Mouse (Mus musculus) spleen, adult 2 months (tissue): ENCODE data around the gene Stn1. TPM values are rescaled to one million over a fixed set of nuclear protein-coding genes. Genes with fewer than 3 reads are reported as not detected.
"Not testable (repeated sequence)": the region's sequence is repeated elsewhere in the genome, so short reads cannot be mapped to it uniquely, and the experiment has no call there.

Experiments used
- DNase-seq, 2 experiments: peaks; one replicate each; pipeline versions ENCODE4 v3.0.0 to v3.0.0-alpha.2; 2012 to 2021; ENCODE audit warnings: low spot score in 2 of 2, low read depth in 1 of 2
- H3K27ac ChIP-seq: fragments of 200-500 bp; 2 replicates; pipeline ENCODE4 v1.5.1; 2012; ENCODE audit warnings: low read length, inconsistent platforms; ENCODE audit not compliant: insufficient read depth
- H3K27me3 ChIP-seq: fragments of 200-500 bp; 2 replicates; pipeline ENCODE4 v1.6.1; 2012; ENCODE audit warnings: mild to moderate bottlenecking, moderate library complexity, low read length, inconsistent platforms; ENCODE audit not compliant: control insufficient read depth, insufficient read depth
- H3K36me3 ChIP-seq: fragments of 200-500 bp; 2 replicates; pipeline ENCODE4 v1.6.1; 2012; ENCODE audit warnings: mild to moderate bottlenecking, low read length, inconsistent platforms; ENCODE audit not compliant: control insufficient read depth, insufficient read depth
- H3K4me1 ChIP-seq: fragments of 200-500 bp; 2 replicates; pipeline ENCODE4 v1.6.1; 2011; ENCODE audit warnings: inconsistent platforms; ENCODE audit not compliant: control insufficient read depth, insufficient read depth, insufficient read length
- H3K4me3 ChIP-seq: fragments of 200-500 bp; 2 replicates; pipeline ENCODE4 v1.5.1; 2011; ENCODE audit warnings: mild to moderate bottlenecking, inconsistent platforms; ENCODE audit not compliant: insufficient read depth, insufficient read length; ENCODE audit errors: extremely low read depth
- CTCF ChIP-seq: fragments of 200-500 bp; IDR thresholded peaks from 2 replicates; pipeline ENCODE4 v1.5.1; 2011; ENCODE audit warnings: mild to moderate bottlenecking, inconsistent platforms; ENCODE audit not compliant: insufficient read depth, insufficient read length, insufficient replicate concordance; ENCODE audit errors: extremely low read depth
- POLR2A ChIP-seq: fragments of 200-500 bp; IDR thresholded peaks from 2 replicates; pipeline ENCODE4 v1.6.1; 2011; ENCODE audit warnings: low read depth, low read length, inconsistent platforms
- WGBS: fragments of 180-500 bp; shearing (Covaris S2); methylation state at CpG from one replicate; pipeline ENCODE4 v1.1.7; 2018; 5-methylcytosine and 5-hydroxymethylcytosine counted together
- polyA plus RNA-seq: library from polyadenylated mRNA; depleted of rRNA; stranded (reverse); fragments of >200 nt; gene quantifications from 2 replicates; pipeline ENCODE4 v1.2.3, GENCODE M21; 2012

The Stn1 gene
- polyA plus RNA-seq, 1 experiment: 12.1 TPM

- no peak overlapping the region for H3K4me3 ChIP-seq
- H3K27me3 ChIP-seq: no peaks in the 10 kb centered on the region
- H3K36me3 ChIP-seq: no peaks in the 10 kb centered on the region
- no peak overlapping the region for H3K27ac ChIP-seq
- no peaks in the 10 kb centered on the region for H3K4me1 ChIP-seq
- WGBS: 55% methylated on average over 3 of the region's 3 CpGs
- DNase-seq: no peak
- no peak for TF ChIP-seq POLR2A
- TF ChIP-seq CTCF: no peak
Observed at GRCm38 (mm10) chr19:47573718-47574117, 36.4 kb upstream of the Stn1 start.

- DNase-seq, H3K4me3 ChIP-seq: not testable (repeated sequence)
- WGBS: 85% methylated on average over 4 of the region's 4 CpGs
Observed at GRCm38 (mm10) chr19:47571981-47572380, 34.7 kb upstream of the Stn1 start.

GRCm38 (mm10) chr19:47570042-47570441 lies 32.7 kb upstream of the Stn1 start:
- Histone ChIP-seq H3K4me1 (no peaks in the 10 kb centered on the region), H3K4me3 (no peak overlapping the region), H3K36me3 (no peaks in the 10 kb centered on the region), H3K27ac (no peak overlapping the region), H3K27me3 (no peaks in the 10 kb centered on the region)
- WGBS: 92% methylated on average over 5 of the region's 5 CpGs
- TF ChIP-seq CTCF (no peak), POLR2A (no peak)
- DNase-seq: no peak

More at GRCm38 (mm10) chr19:47571981-47572380, 34.7 kb upstream of the Stn1 start:
- not testable (repeated sequence) for H3K36me3 ChIP-seq, H3K4me1 ChIP-seq, H3K27ac ChIP-seq, H3K27me3 ChIP-seq

GRCm38 (mm10) chr19:47565994-47566393 lies 28.7 kb upstream of the Stn1 start:
- Histone ChIP-seq H3K27me3 (no peaks in the 10 kb centered on the region), H3K36me3 (no peaks in the 10 kb centered on the region), H3K4me3 (no peak overlapping the region), H3K4me1 (no peaks in the 10 kb centered on the region), H3K27ac (no peak overlapping the region)
- no peak for DNase-seq
- no peak for TF ChIP-seq POLR2A
- no peak for TF ChIP-seq CTCF
- 92% methylated on average over 8 of the region's 8 CpGs for WGBS

GRCm38 (mm10) chr19:47565031-47565654 lies 27.8 kb upstream of the Stn1 start:
- Histone ChIP-seq H3K36me3 (no peaks in the 10 kb centered on the region), H3K27ac (no peak overlapping the region), H3K4me3 (no peak overlapping the region), H3K4me1 (no peaks in the 10 kb centered on the region), H3K27me3 (no peaks in the 10 kb centered on the region)
- no peak for DNase-seq
- no peak for TF ChIP-seq CTCF
- no peak for TF ChIP-seq POLR2A
- 92% methylated on average over 17 of the region's 17 CpGs for WGBS

- Histone ChIP-seq H3K4me1 (no peaks in the 10 kb centered on the region), H3K27me3 (no peaks in the 10 kb centered on the region), H3K27ac (no peak overlapping the region), H3K36me3 (no peaks in the 10 kb centered on the region), H3K4me3 (no peak overlapping the region)
- no peak for TF ChIP-seq CTCF
- TF ChIP-seq POLR2A: no peak
- 84% methylated on average over 13 of the region's 13 CpGs for WGBS
- no peak for DNase-seq
Observed at GRCm38 (mm10) chr19:47563715-47564114, 26.4 kb upstream of the Stn1 start.

GRCm38 (mm10) chr19:47561996-47562441 lies 24.7 kb upstream of the Stn1 start:
- WGBS: 26% methylated on average over 5 of the region's 5 CpGs
- no peak for DNase-seq
- Histone ChIP-seq H3K27ac (no peak overlapping the region), H3K4me1 (no peaks in the 10 kb centered on the region), H3K36me3 (no peaks in the 10 kb centered on the region), H3K27me3 (no peaks in the 10 kb centered on the region), H3K4me3 (no peak overlapping the region)
- TF ChIP-seq CTCF (no peak), POLR2A (no peak)
